Comparison of ENCODE assay signal across 8 mouse cellular contexts in genomic region chr3:141464691-141465103, GRCm38 (mm10). TPM values are rescaled to one million over a fixed set of nuclear protein-coding genes. Genes with fewer than 3 reads are reported as not detected.
A peak's percentile ranks its signal among the peaks of the same experiment; 100 is the strongest.
DNase-seq lines count a peak whose midpoint lies in the region; ATAC-seq and TF ChIP-seq lines count a peak whose summit lies in the region.

No protein-coding gene starts in this region.

- peak; percentile 55 for DNase-seq in ZHBTc4 (ENCODE audit: low read depth, low spot score)
- DNase-seq in cerebellum, adult 18-20 months = peak; percentile 86 to 89
- DNase-seq in forebrain, postnatal 0 days = peak; percentile 73
- peak; percentile 77 for DNase-seq in hindbrain, embryonic 11.5 days (ENCODE audit: low spot score)
- DNase-seq in layer of hippocampus, postnatal 10 days (ENCODE audit: low spot score in 2 of 2) = peak; percentile 62 to 73
- peak; percentile 24 for DNase-seq in lung, postnatal 14 days
- DNase-seq in right cerebral cortex, postnatal 36 days (ENCODE audit: low spot score in 2 of 2) = peak; percentile 47 to 53
- no peak for DNase-seq in spleen, postnatal 36 days (ENCODE audit: low spot score in 2 of 2)

- peak overlapping the region; percentile 86 for H3K4me3 ChIP-seq in forebrain, postnatal 0 days (ENCODE audit: low read depth, low read length)
- H3K4me3 ChIP-seq in hindbrain, embryonic 11.5 days (ENCODE audit: low read depth, low read length) = peak overlapping the region; percentile 71

- peak overlapping the region; percentile 80 for H3K9ac ChIP-seq in forebrain, postnatal 0 days
- H3K9ac ChIP-seq in hindbrain, embryonic 11.5 days (ENCODE audit: low read depth, low read length) = peak overlapping the region; percentile 80

- peak overlapping the region; percentile 89 for H3K4me2 ChIP-seq in forebrain, postnatal 0 days (ENCODE audit: low read depth)
- H3K4me2 ChIP-seq in hindbrain, embryonic 11.5 days (replicated peaks; ENCODE audit: low read depth, low read length) = peak overlapping the region; percentile 75

- ATAC-seq in forebrain, postnatal 0 days = peak; percentile 53
- peak; percentile 87 for ATAC-seq in hindbrain, embryonic 11.5 days (ENCODE audit: low FRiP score)

- no peaks in the 10 kb centered on the region for H3K9me3 ChIP-seq in forebrain, postnatal 0 days (ENCODE audit: low read length)
- no peaks in the 10 kb centered on the region for H3K9me3 ChIP-seq in hindbrain, embryonic 11.5 days (ENCODE audit: control insufficient read depth, low read length)

- H3K27ac ChIP-seq in forebrain, postnatal 0 days (ENCODE audit: low read depth, low read length) = peak overlapping the region; percentile 87
- peak overlapping the region; percentile 86 for H3K27ac ChIP-seq in hindbrain, embryonic 11.5 days (ENCODE audit: low read depth, low read length)

- peak; percentile 24 for TF ChIP-seq CTCF in forebrain, postnatal 0 days (IDR thresholded peaks at IDR 0.05; ENCODE audit: low read depth)

- no peaks in the 10 kb centered on the region for H3K27me3 ChIP-seq in forebrain, postnatal 0 days (ENCODE audit: insufficient read depth, low read length)
- peaks cover 14% of the 10 kb centered on the region for H3K27me3 ChIP-seq in hindbrain, embryonic 11.5 days (ENCODE audit: control insufficient read depth, insufficient read depth, low read length)

- 2% methylated on average over 26 of the region's 26 CpGs for WGBS in forebrain, postnatal 0 days
- 0% methylated on average over 26 of the region's 26 CpGs for WGBS in hindbrain, embryonic 11.5 days

- H3K36me3 ChIP-seq in forebrain, postnatal 0 days (ENCODE audit: insufficient read depth) = no peaks in the 10 kb centered on the region
- H3K36me3 ChIP-seq in hindbrain, embryonic 11.5 days (ENCODE audit: control insufficient read depth, insufficient read depth, low read length) = no peaks in the 10 kb centered on the region

- H3K4me1 ChIP-seq in forebrain, postnatal 0 days (ENCODE audit: insufficient read depth) = 0 out of 2 replicates have a peak, but pooled peaks cover 7% of the 10 kb centered on the region
- peaks cover 3% of the 10 kb centered on the region; the same call in 1 of the 2 replicates for H3K4me1 ChIP-seq in hindbrain, embryonic 11.5 days (replicated peaks; ENCODE audit: control insufficient read depth, insufficient read depth, low read length)

RNA-seq across cellular contexts. Expression of gene Unc5c, which starts 0.3 kb away (rescaled TPM):
- 28.3 and 30.6 TPM in 2 replicates for total RNA-seq in forebrain, postnatal 0 days (2014; rRNA removed)
- polyA plus RNA-seq in forebrain, postnatal 0 days (2015; fragmentation: Nextera tagmentation; extraction: Ambion mirVana) = 5.5 and 9.2 TPM in 2 replicates
- polyA plus RNA-seq in hindbrain, embryonic 11.5 days (2014; fragmentation: Nextera tagmentation; extraction: Ambion mirVana) = 15.5 and 19.5 TPM in 2 replicates
- total RNA-seq in layer of hippocampus, postnatal 10 days (2021) = 10 to 100 TPM; 37.1 to 37.7 TPM

Comparison
In these comparisons a context has a peak if more than half of its experiments do, and no peak if none do; other contexts are left out.
1. DNase-seq: peak in ZHBTc4 (single experiment), cerebellum, adult 18-20 months (2 of 2), forebrain, postnatal 0 days (single experiment), hindbrain, embryonic 11.5 days (single experiment), layer of hippocampus, postnatal 10 days (2 of 2), lung, postnatal 14 days (single experiment) and right cerebral cortex, postnatal 36 days (2 of 2); none in spleen, postnatal 36 days (0 of 2).